Mouse (Mus musculus) CH12.LX (cell line): ENCODE data around the gene Hyal2. TPM values are rescaled to one million over a fixed set of nuclear protein-coding genes. Genes with fewer than 3 reads are reported as not detected.
A peak's percentile ranks its signal among the peaks of the same experiment; 100 is the strongest.

Source experiments
- DNase-seq: peaks from one replicate; pipeline ENCODE4 v3.0.0-alpha.2; 2013; ENCODE audit errors: extremely low read depth
- H3K27ac ChIP-seq: 2 replicates; pipeline ENCODE4 v1.5.1; 2012; ENCODE audit warnings: low read depth, mild to moderate bottlenecking, control low read depth, moderate library complexity; ENCODE audit not compliant: insufficient read depth
- H3K27me3 ChIP-seq: replicated peaks from 2 replicates; pipeline ENCODE3; 2012; ENCODE audit warnings: inconsistent platforms
- H3K36me3 ChIP-seq, 2 experiments: replicated peaks in 1 of 2; 2 replicates each; pipeline versions ENCODE3 to v1.6.1; 2012; ENCODE audit warnings: inconsistent platforms in 1 of 2, low read length in 1 of 2, mild to moderate bottlenecking in 1 of 2, mixed read lengths in 1 of 2, moderate library complexity in 1 of 2; ENCODE audit not compliant: control insufficient read depth in 1 of 2, insufficient read depth in 1 of 2
- H3K4me1 ChIP-seq, 2 experiments: 2 replicates each; pipeline ENCODE4 v1.6.1; 2012; ENCODE audit warnings: inconsistent platforms in 1 of 2, moderate library complexity in 1 of 2; ENCODE audit not compliant: insufficient read depth in 2 of 2, control insufficient read depth in 1 of 2
- H3K4me2 ChIP-seq: 2 replicates; pipeline ENCODE4 v1.6.1; 2012; ENCODE audit warnings: low read depth, mild to moderate bottlenecking, control low read depth; ENCODE audit not compliant: poor library complexity, insufficient read depth, severe bottlenecking
- H3K4me3 ChIP-seq, 3 experiments: fragments of 150-350 bp in 1 of 3; sonication (generic) in 1 of 3; replicated peaks in 1 of 3; 2 replicates each; pipeline versions ENCODE3 to v1.5.1; 2011 to 2012; ENCODE audit warnings: low read depth in 2 of 3, low read length in 2 of 3, mild to moderate bottlenecking in 2 of 3, moderate library complexity in 2 of 3, control low read depth in 1 of 3, improper control_type of control experiment in 1 of 3, inconsistent platforms in 1 of 3, mixed read lengths in 1 of 3; ENCODE audit not compliant: poor library complexity in 1 of 3
- H3K79me2 ChIP-seq: replicated peaks from 2 replicates; pipeline ENCODE4 v1.6.1; 2012; ENCODE audit warnings: mild to moderate bottlenecking, moderate library complexity; ENCODE audit not compliant: control insufficient read depth, poor library complexity, insufficient read depth, severe bottlenecking; ENCODE audit errors: extremely low read depth
- H3K9ac ChIP-seq: 2 replicates; pipeline ENCODE4 v1.6.1; 2012; ENCODE audit warnings: low read depth, mild to moderate bottlenecking, control low read depth, moderate library complexity; ENCODE audit not compliant: insufficient read depth
- H3K9me3 ChIP-seq: replicated peaks from 2 replicates; pipeline ENCODE3; 2012; ENCODE audit warnings: low read length, inconsistent platforms, mixed read lengths
- BHLHE40 ChIP-seq: IDR thresholded peaks from 2 replicates; pipeline ENCODE4 v1.6.1; 2011; ENCODE audit warnings: mild to moderate bottlenecking, low read depth, low read length, improper control_type of control experiment
- CHD1 ChIP-seq: IDR thresholded peaks from 2 replicates; pipeline ENCODE4 v1.6.1; 2012; ENCODE audit warnings: low read depth, low read length, improper control_type of control experiment, inconsistent platforms
- CHD2 ChIP-seq: IDR thresholded peaks from 2 replicates; pipeline ENCODE4 v1.6.1; 2011; ENCODE audit warnings: low read length, improper control_type of control experiment
- EP300 ChIP-seq: IDR thresholded peaks from 2 replicates; pipeline ENCODE4 v1.6.1; 2011; ENCODE audit warnings: low read length, improper control_type of control experiment
- HCFC1 ChIP-seq: IDR thresholded peaks from 2 replicates; pipeline ENCODE4 v1.6.1; 2012; ENCODE audit warnings: low read depth, mild to moderate bottlenecking, inconsistent platforms, low read length, improper control_type of control experiment
- JUN ChIP-seq: IDR thresholded peaks from 2 replicates; pipeline ENCODE4 v1.6.1; 2011; ENCODE audit warnings: low read depth, mild to moderate bottlenecking, low read length, improper control_type of control experiment, moderate library complexity; ENCODE audit not compliant: insufficient read depth
- MAX ChIP-seq: IDR thresholded peaks from 2 replicates; pipeline ENCODE4 v1.6.1; 2011; ENCODE audit warnings: low read length, improper control_type of control experiment
- MYC ChIP-seq: IDR thresholded peaks from 2 replicates; pipeline ENCODE4 v1.6.1; 2011; ENCODE audit warnings: low read depth, mild to moderate bottlenecking, improper control_type of control experiment, low read length
- NELFE ChIP-seq: IDR thresholded peaks from 2 replicates; pipeline ENCODE4 v1.6.1; 2011; ENCODE audit warnings: low read depth, low read length, improper control_type of control experiment
- NRF1 ChIP-seq: IDR thresholded peaks from 2 replicates; pipeline ENCODE4 v1.6.1; 2014; ENCODE audit warnings: low read depth, mild to moderate bottlenecking, inconsistent platforms, low read length, improper control_type of control experiment, moderate library complexity
- TCF12 ChIP-seq: IDR thresholded peaks from 2 replicates; pipeline ENCODE4 v1.6.1; 2014; ENCODE audit warnings: low read depth, mild to moderate bottlenecking, inconsistent platforms, low read length, improper control_type of control experiment
- USF1 ChIP-seq: IDR thresholded peaks from 2 replicates; pipeline ENCODE4 v1.6.1; 2014; ENCODE audit warnings: low read depth, mild to moderate bottlenecking, inconsistent platforms, low read length, improper control_type of control experiment
- USF2 ChIP-seq: conservative IDR thresholded peaks from 2 replicates; pipeline ENCODE4 v1.6.1; 2011; ENCODE audit warnings: low read depth, low read length, improper control_type of control experiment
- ZC3H11A ChIP-seq: IDR thresholded peaks from 2 replicates; pipeline ENCODE4 v1.6.1; 2012; ENCODE audit warnings: low read depth, mild to moderate bottlenecking, inconsistent platforms, low read length, improper control_type of control experiment
- ZKSCAN1 ChIP-seq: IDR thresholded peaks from 2 replicates; pipeline ENCODE4 v1.6.1; 2012; ENCODE audit warnings: low read depth, inconsistent platforms, low read length, improper control_type of control experiment, borderline replicate concordance
- dilution Hi-C: fragments of 300-500 bp; cut with MboI; formaldehyde crosslinking; loops from 2 replicates; pipeline ENCODE4 v1.14.3; 2020; ENCODE audit warnings: low sequenced_read_pairs; ENCODE audit not compliant: extremely low pct_unique_long_range_greater_than_20kb, extremely low pct_ligation_motif_present
- in situ Hi-C: fragments of 300-500 bp; cut with MboI; formaldehyde crosslinking; loops from 3 replicates; pipeline ENCODE4 v1.14.3; 2019; ENCODE audit warnings: low sequenced_read_pairs, low pct_ligation_motif_present, low pct_unique_long_range_greater_than_20kb, mixed read lengths
- polyA plus RNA-seq: library from polyadenylated mRNA; unstranded; fragments of >175 nt; gene quantifications from 2 replicates; pipeline ENCODE4 v1.2.1, GENCODE M21; 2012; ENCODE audit warnings: low read depth; ENCODE audit not compliant: insufficient read length
- total RNA-seq, 2 experiments: library from RNA; depleted of rRNA; stranded (reverse); fragments of 300-350 nt in 1 of 2; fragments of >200 nt in 1 of 2; gene quantifications; 2 replicates each; pipeline ENCODE4 v1.2.3; 2012 to 2014

The Hyal2 gene
- total and polyA plus RNA-seq, 3 experiments: 16.4 to 30.9 (median 26.8) TPM

- H3K27me3 ChIP-seq: no peaks in the 10 kb centered on the region
- H3K9me3 ChIP-seq: no peaks in the 10 kb centered on the region
- no peaks in the 10 kb centered on the region for H3K79me2 ChIP-seq
- H3K4me3 ChIP-seq: no peak overlapping the region
- no peak overlapping the region for H3K9ac ChIP-seq
- no peak overlapping the region for H3K4me2 ChIP-seq
- H3K27ac ChIP-seq: no peak overlapping the region
- H3K4me1 ChIP-seq: peaks cover 14 to 33% of the 10 kb centered on the region in 2 experiments
- no peak for TF ChIP-seq CHD2
- TF ChIP-seq BHLHE40: peak; percentile 76
- TF ChIP-seq USF2: peak; percentile 73
- TF ChIP-seq CHD1: 0 out of 2 replicates have a peak, but pooled peaks have one; percentile 52
- peak; percentile 75 for TF ChIP-seq USF1
- in situ Hi-C loops (no loop called here), dilution Hi-C loops (no loop called here)
- DNase-seq: no peak
- peaks cover 20 to 32% of the 10 kb centered on the region in 2 experiments for H3K36me3 ChIP-seq
Measured at GRCm38 (mm10) chr9:107575579-107576356, 8.0 kb downstream of the Hyal2 start.

GRCm38 (mm10) chr9:107576357-107577107, 8.8 kb downstream of the Hyal2 start, which contains the start of gene Hyal1:
Hyal1 (plus strand) TSS chr9:107576927.
- Histone ChIP-seq H3K36me3 (peaks cover 14 to 25% of the 10 kb centered on the region in 2 experiments), H3K27me3 (no peaks in the 10 kb centered on the region), H3K27ac (no peak within 1 kb of the TSS), H3K4me2 (no peak within 1 kb of the TSS), H3K9ac (no peak within 1 kb of the TSS), H3K79me2 (no peaks in the 10 kb centered on the region), H3K9me3 (no peaks in the 10 kb centered on the region), H3K4me1 (peaks cover 14 to 33% of the 10 kb centered on the region in 2 experiments), H3K4me3 (no peak within 1 kb of the TSS)
- TF ChIP-seq NRF1: no peak
- dilution Hi-C loops: no loop called here
- in situ Hi-C loops: no loop called here
- peak; percentile 53 for DNase-seq

- DNase-seq: no peak
- in situ Hi-C loops: no loop called here
- no peak overlapping the region for H3K9ac ChIP-seq
- no peak for TF ChIP-seq ZC3H11A
- TF ChIP-seq NELFE: no peak
- no peak for TF ChIP-seq EP300
- no peak for TF ChIP-seq TCF12
- TF ChIP-seq MAX: no peak
- no peak for TF ChIP-seq ZKSCAN1
- TF ChIP-seq JUN: no peak
- no peak for TF ChIP-seq MYC
- TF ChIP-seq HCFC1: no peak
- H3K4me1 ChIP-seq: peaks cover 17 to 43% of the 10 kb centered on the region in 2 experiments
- H3K79me2 ChIP-seq: no peaks in the 10 kb centered on the region
- dilution Hi-C loops: no loop called here
- no peak overlapping the region for H3K4me3 ChIP-seq
- H3K4me2 ChIP-seq: no peak overlapping the region
- H3K36me3 ChIP-seq: peaks cover 7 to 18% of the 10 kb centered on the region in 2 experiments
- no peak overlapping the region for H3K27ac ChIP-seq
- H3K27me3 ChIP-seq: no peaks in the 10 kb centered on the region
- no peaks in the 10 kb centered on the region for H3K9me3 ChIP-seq
Measured at GRCm38 (mm10) chr9:107577871-107578270, 10.1 kb downstream of the Hyal2 start.
